Mouse (Mus musculus) bone marrow, adult 2 months (tissue): ENCODE data around the gene Depdc5.

Source experiments
- CTCF ChIP-seq: fragments of 200-500 bp; IDR thresholded peaks from 2 replicates; pipeline ENCODE4 v1.5.1; 2011; ENCODE audit warnings: low read length, control low read depth; ENCODE audit not compliant: control insufficient read depth, insufficient read depth
- POLR2A ChIP-seq: fragments of 200-500 bp; IDR thresholded peaks from 2 replicates; pipeline ENCODE4 v1.6.1; 2011; ENCODE audit warnings: low read depth, mild to moderate bottlenecking, control low read depth, low read length, borderline replicate concordance; ENCODE audit not compliant: control insufficient read depth

DNA sequence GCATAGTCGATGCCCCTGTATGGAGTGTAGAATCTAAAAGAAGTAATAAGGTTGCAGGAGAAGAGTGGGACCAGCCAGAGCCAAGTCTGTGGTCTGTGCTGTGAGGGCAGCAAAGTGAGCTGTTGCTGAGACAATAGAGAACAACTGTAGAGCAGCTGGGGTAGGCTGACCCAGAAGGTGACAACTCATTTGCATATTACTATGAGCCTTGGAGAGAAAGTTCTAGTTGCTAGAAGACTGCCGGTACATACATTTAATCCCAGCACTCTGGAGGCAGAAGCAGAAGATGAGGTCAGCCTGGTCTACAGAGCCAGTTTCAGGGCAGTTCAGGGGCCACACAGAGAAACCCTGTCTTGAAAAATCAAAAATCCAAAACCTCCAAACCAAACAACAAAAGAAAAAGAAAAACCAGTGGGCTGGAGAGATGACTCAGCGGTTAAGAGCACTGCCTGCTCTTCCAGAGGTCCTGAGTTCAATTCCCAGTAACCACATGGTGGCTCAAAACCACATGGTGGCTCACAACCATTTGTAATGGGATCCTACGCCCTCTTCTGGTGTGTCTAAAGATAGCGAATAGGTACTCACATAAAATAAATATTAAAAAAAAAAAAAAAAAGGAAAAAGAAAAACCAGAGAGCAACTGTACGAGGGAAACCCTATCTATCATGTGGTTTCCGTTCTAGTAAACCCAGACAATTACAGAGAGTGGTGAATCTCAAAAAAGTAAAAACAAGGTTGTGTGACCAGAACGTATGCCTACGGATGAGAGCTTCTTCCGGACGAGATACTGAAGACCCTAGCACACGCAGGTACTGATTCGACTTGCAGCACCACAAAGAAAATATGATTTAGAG lies 175.4 kb downstream of the Depdc5 start:
- no peak for TF ChIP-seq CTCF
- TF ChIP-seq POLR2A, result no peak
